8 mouse cellular contexts compared by ENCODE assay signal in genomic region chr12:55495114-55495901, GRCm38 (mm10). TPM values are rescaled to one million over a fixed set of nuclear protein-coding genes. Genes with fewer than 3 reads are reported as not detected.
DNase-seq lines count a peak whose midpoint lies in the region; ATAC-seq lines count a peak whose summit lies in the region.

No protein-coding gene starts in this region.

- no peaks in the 10 kb centered on the region for H3K36me3 ChIP-seq in forebrain, embryonic 11.5 days (ENCODE audit: control insufficient read depth, insufficient read depth, low read length)
- H3K36me3 ChIP-seq in forebrain, embryonic 13.5 days (ENCODE audit: poor library complexity, severe bottlenecking), result peaks cover 8% of the 10 kb centered on the region
- peaks cover 11% of the 10 kb centered on the region for H3K36me3 ChIP-seq in lung, embryonic 15.5 days

- no peak for ATAC-seq in forebrain, embryonic 11.5 days (replicated peaks; ENCODE audit: low FRiP score)
- ATAC-seq in forebrain, embryonic 13.5 days, result no peak
- ATAC-seq in inflammation-experienced regulatory T-cells, adult 6 months, result peak; percentile 24
- no peak for ATAC-seq in lung, embryonic 15.5 days (ENCODE audit: borderline replicate concordance, extremely low read depth, low FRiP score, low TSS enrichment)

- no peak overlapping the region for H3K4me3 ChIP-seq in forebrain, embryonic 11.5 days (ENCODE audit: low read depth, low read length)
- no peak overlapping the region for H3K4me3 ChIP-seq in forebrain, embryonic 13.5 days
- H3K4me3 ChIP-seq in lung, embryonic 15.5 days, result no peak overlapping the region

- H3K27me3 ChIP-seq in forebrain, embryonic 11.5 days (ENCODE audit: control insufficient read depth, insufficient read depth, low read length), result no peaks in the 10 kb centered on the region
- 0 out of 2 replicates have a peak, but pooled peaks cover 6% of the 10 kb centered on the region for H3K27me3 ChIP-seq in forebrain, embryonic 13.5 days
- H3K27me3 ChIP-seq in lung, embryonic 15.5 days, result no peaks in the 10 kb centered on the region

- H3K4me1 ChIP-seq in forebrain, embryonic 11.5 days (replicated peaks; ENCODE audit: control insufficient read depth, insufficient read depth, low read length), result peaks cover 7% of the 10 kb centered on the region
- H3K4me1 ChIP-seq in forebrain, embryonic 13.5 days, result peaks cover 22% of the 10 kb centered on the region
- peaks cover 37% of the 10 kb centered on the region for H3K4me1 ChIP-seq in lung, embryonic 15.5 days

- peak; percentile 74 for DNase-seq in forebrain, embryonic 11.5 days (ENCODE audit: low spot score)
- peak; percentile 91 for DNase-seq in 3T3-L1 (ENCODE audit: low read depth, low spot score)
- DNase-seq in adrenal gland, adult 8-10 months, result peak; percentile 51
- peak; percentile 87 for DNase-seq in embryo, embryonic 10.5 days (ENCODE audit: low spot score)
- DNase-seq in spleen, adult 12 weeks (ENCODE audit: low spot score), result peak; percentile 33

- no peak overlapping the region for H3K9ac ChIP-seq in forebrain, embryonic 11.5 days (ENCODE audit: low read length)
- no peak overlapping the region for H3K9ac ChIP-seq in forebrain, embryonic 13.5 days
- no peak overlapping the region for H3K9ac ChIP-seq in lung, embryonic 15.5 days

- no peaks in the 10 kb centered on the region for H3K9me3 ChIP-seq in forebrain, embryonic 11.5 days (ENCODE audit: control insufficient read depth, low read length)
- H3K9me3 ChIP-seq in forebrain, embryonic 13.5 days (replicated peaks), result no peaks in the 10 kb centered on the region
- no peaks in the 10 kb centered on the region for H3K9me3 ChIP-seq in lung, embryonic 15.5 days

- no peak overlapping the region for H3K27ac ChIP-seq in forebrain, embryonic 11.5 days (ENCODE audit: low read depth, low read length)
- no peak overlapping the region for H3K27ac ChIP-seq in forebrain, embryonic 13.5 days
- peak overlapping the region; percentile 11; the same call in 1 of the 2 replicates for H3K27ac ChIP-seq in lung, embryonic 15.5 days

- H3K4me2 ChIP-seq in forebrain, embryonic 11.5 days (ENCODE audit: low read depth, low read length, severe bottlenecking), result no peak overlapping the region
- no peak overlapping the region for H3K4me2 ChIP-seq in forebrain, embryonic 13.5 days
- H3K4me2 ChIP-seq in lung, embryonic 15.5 days, result no peak overlapping the region

- WGBS in forebrain, embryonic 11.5 days, result 39% methylated on average over 9 of the region's 9 CpGs
- 35% methylated on average over 9 of the region's 9 CpGs for WGBS in forebrain, embryonic 13.5 days
- WGBS in lung, embryonic 15.5 days, result 21% methylated on average over 9 of the region's 9 CpGs

RNA-seq across cellular contexts. Expression of gene Nfkbia, which starts 2.9 kb away (rescaled TPM):
- polyA plus RNA-seq in forebrain, embryonic 11.5 days (2014; fragmentation: Nextera tagmentation; extraction: Ambion mirVana), result 40.8 and 41.2 TPM in 2 replicates
- polyA plus RNA-seq in forebrain, embryonic 13.5 days (2015; fragmentation: Nextera tagmentation; extraction: Ambion mirVana), result 46.4 and 47.0 TPM in 2 replicates
- 10 to 100 TPM; 76.2 to 98.5 (median 86.4) TPM for total RNA-seq in adrenal gland, adult 8-10 months (2022)
- polyA plus RNA-seq in inflammation-experienced regulatory T-cells, adult 6 months (2017; shearing (Covaris generic)), result 100 to 1,000 TPM; 545 to 574 (median 562) TPM
- polyA plus RNA-seq in lung, embryonic 15.5 days (2015; fragmentation: Nextera tagmentation; extraction: Ambion mirVana), result 110 and 116 TPM in 2 replicates

Comparison
In these comparisons a context has a peak if more than half of its experiments do, and no peak if none do; other contexts are left out.
1. DNase-seq: peak in every context shown above with its lines; median percentile 91 in 3T3-L1; 87 in embryo, embryonic 10.5 days; 74 in forebrain, embryonic 11.5 days; 51 in adrenal gland, adult 8-10 months; 33 in spleen, adult 12 weeks.